Mouse (Mus musculus) G1E (cell line): ENCODE data around the gene Olfr713.

Experiments
- CTCF ChIP-seq: IDR thresholded peaks from 2 replicates; pipeline ENCODE4 v1.5.1; 2012; ENCODE audit warnings: low read depth, low read length, inconsistent platforms, mixed read lengths
- GATA1 ChIP-seq: IDR thresholded peaks from 2 replicates; pipeline ENCODE4 v1.6.1; 2012; ENCODE audit warnings: borderline replicate concordance, low read length, inconsistent platforms, mixed read lengths
- POLR2AphosphoS5 ChIP-seq: IDR thresholded peaks from 2 replicates; pipeline ENCODE4 v1.6.1; 2012; ENCODE audit warnings: low read depth, low read length, inconsistent platforms; ENCODE audit not compliant: insufficient replicate concordance

- no peak for TF ChIP-seq CTCF
- TF ChIP-seq GATA1: no peak
- TF ChIP-seq POLR2AphosphoS5: no peak
These were observed 45.7 kb upstream of the Olfr713 start for GRCm38 (mm10) chr7:106985236-106985635.
